Mouse (Mus musculus) myocyte (in vitro differentiated cells): Measurements from ENCODE around the gene Nr1h3.

Source experiments
- CEBPB ChIP-seq: IDR thresholded peaks from 2 replicates; pipeline ENCODE4 v1.6.1; 2011; ENCODE audit warnings: mild to moderate bottlenecking, moderate library complexity; ENCODE audit not compliant: poor library complexity, insufficient read depth, severe bottlenecking
- E2F4 ChIP-seq: IDR thresholded peaks from one replicate; pipeline ENCODE4 v1.6.1; 2011; ENCODE audit warnings: mild to moderate bottlenecking, control low read depth, moderate library complexity; ENCODE audit not compliant: insufficient read depth
- MAX ChIP-seq: IDR thresholded peaks from one replicate; pipeline ENCODE4 v1.6.1; 2011; ENCODE audit warnings: low read depth, mild to moderate bottlenecking, control low read depth
- MYOD1 ChIP-seq, 3 experiments: IDR thresholded peaks; one replicate each; pipeline ENCODE4 v1.6.1; 2011; ENCODE audit warnings: control low read depth in 2 of 3, low read depth in 2 of 3, mild to moderate bottlenecking in 2 of 3, moderate library complexity in 1 of 3; ENCODE audit not compliant: insufficient read length in 2 of 3, control insufficient read depth in 1 of 3
- MYOG ChIP-seq, 3 experiments: IDR thresholded peaks; one replicate each; pipeline ENCODE4 v1.6.1; 2011; ENCODE audit warnings: control low read depth in 2 of 3, low read depth in 2 of 3, mild to moderate bottlenecking in 2 of 3; ENCODE audit not compliant: insufficient read length in 2 of 3, control insufficient read depth in 1 of 3, insufficient read depth in 1 of 3
- POLR2A ChIP-seq: IDR thresholded peaks from one replicate; pipeline ENCODE4 v1.6.1; 2011; ENCODE audit warnings: low read depth, mild to moderate bottlenecking, control low read depth, moderate library complexity; ENCODE audit not compliant: insufficient read length
- POLR2AphosphoS2 ChIP-seq: IDR thresholded peaks from one replicate; pipeline ENCODE4 v1.6.1; 2011; ENCODE audit warnings: low read depth, control low read depth; ENCODE audit not compliant: insufficient read length
- SRF ChIP-seq: IDR thresholded peaks from one replicate; pipeline ENCODE4 v1.6.1; 2011; ENCODE audit warnings: low read depth; ENCODE audit not compliant: control insufficient read depth, insufficient read length
- TCF3 ChIP-seq: IDR thresholded peaks from one replicate; pipeline ENCODE4 v1.6.1; 2011; ENCODE audit warnings: low read depth, control low read depth; ENCODE audit not compliant: insufficient read length
- USF1 ChIP-seq: IDR thresholded peaks from one replicate; pipeline ENCODE4 v1.6.1; 2011; ENCODE audit warnings: low read depth, mild to moderate bottlenecking, control low read depth, moderate library complexity

- TF ChIP-seq TCF3, result no peak
- TF ChIP-seq POLR2AphosphoS2, result no peak
- no peak for TF ChIP-seq MYOD1 (IDR thresholded peaks at IDR 0.05; ENCODE audit: control insufficient read depth in 1 of 3, insufficient read length in 2 of 3, low read depth in 2 of 3)
- TF ChIP-seq POLR2A, result no peak
- no peak for TF ChIP-seq CEBPB
- TF ChIP-seq MYOG (IDR thresholded peaks at IDR 0.05; ENCODE audit: control insufficient read depth in 1 of 3, insufficient read depth in 1 of 3, insufficient read length in 2 of 3, low read depth in 2 of 3), result no peak
- TF ChIP-seq E2F4, result no peak
- no peak for TF ChIP-seq USF1
- no peak for TF ChIP-seq MAX
- no peak for TF ChIP-seq SRF
These were observed 21.0 kb upstream of the Nr1h3 start for GRCm38 (mm10) chr2:91223614-91224013.
